Mouse (Mus musculus) hematopoietic stem cell, adult 5-6 weeks (primary cell): ENCODE results near the gene Cdh16. TPM values are rescaled to one million over a fixed set of nuclear protein-coding genes. Genes with fewer than 3 reads are reported as not detected.
A peak's percentile ranks its signal among the peaks of the same experiment; 100 is the strongest.

Experiments
- ATAC-seq, 2 experiments: fragments of 125-278 bp in 1 of 2; replicated peaks in 1 of 2; 2 replicates each; pipeline ENCODE4 v1.8.0; 2016 to 2017; ENCODE audit warnings: inconsistent platforms in 2 of 2, mild to moderate bottlenecking in 2 of 2, moderate number of reproducible peaks in 2 of 2, low read depth in 1 of 2, moderate TSS enrichment in 1 of 2; ENCODE audit not compliant: low FRiP score in 2 of 2, poor library complexity in 2 of 2, severe bottlenecking in 2 of 2, insufficient read depth in 1 of 2, low TSS enrichment in 1 of 2
- total RNA-seq: library from RNA; stranded (forward); fragments of 172-1452, 232-1000 nt; gene quantifications from 2 replicates; pipeline ENCODE4 v1.2.3, GENCODE M21; 2017

Cdh16 gene
- total RNA-seq, 1 experiment from 2014 or later, result not detected

- ATAC-seq, result no peak
Measured at GRCm38 (mm10) chr8:104629306-104630110, 5.3 kb upstream of the Cdh16 start.

- no peak for ATAC-seq
Measured at GRCm38 (mm10) chr8:104628402-104628801, 4.2 kb upstream of the Cdh16 start.

GRCm38 (mm10) chr8:104627065-104627740 is 3.0 kb upstream of the Cdh16 start:
- ATAC-seq, result no peak

GRCm38 (mm10) chr8:104620765-104621164 is 3.4 kb downstream of the Cdh16 start:
- ATAC-seq, result no peak

GRCm38 (mm10) chr8:104613119-104613518 is 11.1 kb downstream of the Cdh16 start:
- ATAC-seq, result no peak

- ATAC-seq, result no peak
Measured at GRCm38 (mm10) chr8:104611613-104612012, 12.6 kb downstream of the Cdh16 start.

- no peak for ATAC-seq
Measured at GRCm38 (mm10) chr8:104610185-104610766, 13.9 kb downstream of the Cdh16 start.

- no peak for ATAC-seq
Measured at GRCm38 (mm10) chr8:104609222-104609621, 15.0 kb downstream of the Cdh16 start.

- ATAC-seq, result no peak
Measured at GRCm38 (mm10) chr8:104607944-104608343, 16.3 kb downstream of the Cdh16 start.

- ATAC-seq, result no peak
Measured at GRCm38 (mm10) chr8:104606329-104606728, 17.9 kb downstream of the Cdh16 start.

GRCm38 (mm10) chr8:104603245-104603593 is 21.0 kb downstream of the Cdh16 start:
- ATAC-seq, result no peak

GRCm38 (mm10) chr8:104602468-104603244 is 21.5 kb downstream of the Cdh16 start:
- ATAC-seq, result peak; percentile 98

- ATAC-seq, result no peak
Measured at GRCm38 (mm10) chr8:104601941-104602371, 22.2 kb downstream of the Cdh16 start.

GRCm38 (mm10) chr8:104601386-104601785 is 22.8 kb downstream of the Cdh16 start:
- no peak for ATAC-seq

- ATAC-seq, result no peak
Measured at GRCm38 (mm10) chr8:104598496-104598895, 25.7 kb downstream of the Cdh16 start.

- ATAC-seq, result no peak
Measured at GRCm38 (mm10) chr8:104597656-104598055, 26.5 kb downstream of the Cdh16 start.

- peak; percentile 55 to 61 for ATAC-seq
Measured at GRCm38 (mm10) chr8:104595773-104596536, 28.2 kb downstream of the Cdh16 start.
